Mouse (Mus musculus) heart, embryonic 13.5 days (tissue): Measurements from ENCODE around the gene Cdk17. TPM values are rescaled to one million over a fixed set of nuclear protein-coding genes. Genes with fewer than 3 reads are reported as not detected.

ENCODE experiments used
- ATAC-seq: fragments of 200-750 bp; cut with Nextera tagmentation; 2 replicates; pipeline ENCODE4 v1.8.0; 2017; ENCODE audit warnings: moderate TSS enrichment; ENCODE audit not compliant: insufficient number of reproducible peaks, low FRiP score, low TSS enrichment; ENCODE audit errors: extremely low read depth
- H3K27ac ChIP-seq: fragments of 300-500 bp; sonication (generic); replicated peaks from 2 replicates; pipeline ENCODE4 v1.5.1; 2015; ENCODE audit warnings: moderate library complexity, mild to moderate bottlenecking, inconsistent platforms
- H3K27me3 ChIP-seq: fragments of 300-500 bp; sonication (generic); replicated peaks from 2 replicates; pipeline ENCODE4 v1.6.1; 2015; ENCODE audit warnings: mild to moderate bottlenecking, inconsistent platforms
- H3K36me3 ChIP-seq: fragments of 300-500 bp; sonication (generic); 2 replicates; pipeline ENCODE4 v1.6.1; 2015; ENCODE audit warnings: mild to moderate bottlenecking, inconsistent platforms
- H3K4me1 ChIP-seq: fragments of 300-500 bp; sonication (generic); 2 replicates; pipeline ENCODE4 v1.6.1; 2015; ENCODE audit warnings: inconsistent platforms
- H3K4me2 ChIP-seq: fragments of 300-500 bp; sonication (generic); 2 replicates; pipeline ENCODE4 v1.6.1; 2015; ENCODE audit warnings: inconsistent platforms, mild to moderate bottlenecking, moderate library complexity
- H3K4me3 ChIP-seq: fragments of 300-500 bp; sonication (generic); 2 replicates; pipeline ENCODE4 v1.5.1; 2015; ENCODE audit warnings: moderate library complexity, mild to moderate bottlenecking, inconsistent platforms
- H3K9ac ChIP-seq: fragments of 300-500 bp; sonication (generic); 2 replicates; pipeline ENCODE4 v1.6.1; 2015; ENCODE audit warnings: inconsistent platforms, mild to moderate bottlenecking, moderate library complexity
- H3K9me3 ChIP-seq: fragments of 300-500 bp; sonication (generic); 2 replicates; pipeline ENCODE4 v1.6.1; 2016; ENCODE audit warnings: inconsistent platforms
- WGBS: fragments of 180-500 bp; shearing (Covaris S2); methylation state at CpG from one replicate; pipeline ENCODE4 v1.1.7; 2015; ENCODE audit warnings: mixed read lengths; 5-methylcytosine and 5-hydroxymethylcytosine counted together
- polyA plus RNA-seq: library from polyadenylated mRNA; unstranded; fragments of >200 nt; fragmentation: Nextera tagmentation; extraction: Ambion mirVana; gene quantifications from 2 replicates; pipeline ENCODE4 v1.2.1, GENCODE M21; 2015

Gene Cdk17
- polyA plus RNA-seq, 1 experiment from 2014 or later, result 15.0 TPM

DNA sequence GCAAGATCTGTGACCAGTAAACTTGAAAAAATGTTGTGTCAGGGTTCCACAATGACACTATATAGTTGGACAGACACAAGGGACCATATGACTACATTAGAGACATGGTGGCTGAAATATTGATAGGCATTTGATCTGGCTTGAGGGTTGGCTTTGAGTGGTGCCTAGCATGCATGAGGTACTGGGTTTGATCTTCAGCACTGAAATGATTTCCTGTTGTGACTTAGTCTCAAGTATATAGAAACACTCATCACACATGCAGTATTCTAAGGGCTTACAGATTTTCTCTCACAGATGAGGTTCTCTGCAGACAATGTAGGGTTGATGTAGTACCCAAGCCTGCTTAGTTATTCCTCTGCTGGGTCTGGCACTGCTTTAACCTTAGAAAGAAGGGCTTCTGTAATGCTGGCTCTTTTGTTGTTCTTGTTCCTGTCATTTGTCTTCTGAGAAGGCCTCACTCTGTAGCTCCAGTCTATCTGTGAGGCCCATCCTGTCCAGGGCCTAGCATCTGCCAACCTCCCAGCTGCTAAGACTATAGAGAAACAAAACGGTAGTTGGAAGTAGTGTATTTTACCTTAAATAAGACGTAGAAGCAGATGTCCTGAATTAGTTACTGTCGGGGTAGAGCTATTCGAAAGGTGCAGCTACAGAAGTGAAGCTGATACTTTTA, 44.7 kb downstream of the Cdk17 start:
- no peak overlapping the region for H3K9ac ChIP-seq
- no peak overlapping the region for H3K4me2 ChIP-seq
- no peak overlapping the region for H3K27ac ChIP-seq
- no peak for ATAC-seq
- H3K9me3 ChIP-seq, result no peaks in the 10 kb centered on the region
- peaks cover 21% of the 10 kb centered on the region for H3K4me1 ChIP-seq
- no peaks in the 10 kb centered on the region for H3K27me3 ChIP-seq
- H3K4me3 ChIP-seq, result no peak overlapping the region
- 85% methylated on average over 4 of the region's 4 CpGs for WGBS
- peaks cover 7% of the 10 kb centered on the region for H3K36me3 ChIP-seq

DNA sequence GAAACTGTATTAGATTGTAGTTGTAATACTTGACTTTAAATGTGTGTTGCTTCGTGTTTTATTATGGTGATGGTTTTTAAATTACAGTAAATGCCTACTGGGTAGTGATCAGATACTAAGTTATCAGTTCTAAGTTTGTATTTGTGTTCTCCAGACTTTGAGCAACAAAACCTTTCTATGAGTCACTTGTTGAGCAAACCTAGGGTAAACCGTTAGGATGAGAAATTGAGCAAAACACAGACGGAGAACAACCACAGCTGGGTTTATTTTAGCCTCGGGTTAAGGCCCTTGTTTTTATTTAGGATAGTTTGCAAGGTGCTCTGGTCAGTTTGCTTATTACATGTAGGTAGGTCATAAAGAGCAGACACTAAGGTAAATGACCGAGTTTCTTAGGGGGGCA, 46.5 kb downstream of the Cdk17 start:
- 83% methylated on average over 5 of the region's 5 CpGs for whole genome bisulfite sequencing
- Histone ChIP-seq H3K4me2 (no peak overlapping the region), H3K4me1 (peaks cover 17% of the 10 kb centered on the region), H3K27me3 (no peaks in the 10 kb centered on the region), H3K27ac (no peak overlapping the region), H3K4me3 (no peak overlapping the region), H3K9ac (no peak overlapping the region), H3K36me3 (peaks cover 13% of the 10 kb centered on the region), H3K9me3 (no peaks in the 10 kb centered on the region)
- ATAC-seq, result no peak

DNA sequence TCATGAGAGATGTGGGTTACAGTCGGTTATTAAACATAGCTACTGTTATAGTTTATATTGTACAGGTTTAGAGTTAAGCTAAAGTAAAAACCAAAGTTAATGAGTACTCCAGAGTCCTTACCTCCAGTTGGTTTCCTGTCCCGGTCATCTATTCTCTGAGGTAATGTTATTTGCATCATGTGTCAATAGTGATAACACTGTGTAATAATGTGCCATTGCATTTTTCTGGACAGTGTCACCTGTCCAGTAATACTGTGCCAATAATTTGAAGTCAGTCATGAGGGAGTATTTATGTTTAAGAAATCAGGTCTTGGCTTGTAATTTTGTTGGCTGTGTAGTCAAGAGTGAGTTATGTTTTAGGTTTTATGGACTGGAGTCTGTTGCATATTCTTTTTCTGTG, 52.0 kb downstream of the Cdk17 start:
- Histone ChIP-seq H3K27me3 (no peaks in the 10 kb centered on the region), H3K36me3 (peaks cover 61% of the 10 kb centered on the region), H3K4me3 (no peak overlapping the region), H3K27ac (no peak overlapping the region), H3K9me3 (peaks cover 7% of the 10 kb centered on the region), H3K9ac (no peak overlapping the region), H3K4me2 (no peak overlapping the region), H3K4me1 (peaks cover 5% of the 10 kb centered on the region)
- WGBS, result 83% methylated on average over 2 of the region's 2 CpGs
- no peak for ATAC-seq

DNA sequence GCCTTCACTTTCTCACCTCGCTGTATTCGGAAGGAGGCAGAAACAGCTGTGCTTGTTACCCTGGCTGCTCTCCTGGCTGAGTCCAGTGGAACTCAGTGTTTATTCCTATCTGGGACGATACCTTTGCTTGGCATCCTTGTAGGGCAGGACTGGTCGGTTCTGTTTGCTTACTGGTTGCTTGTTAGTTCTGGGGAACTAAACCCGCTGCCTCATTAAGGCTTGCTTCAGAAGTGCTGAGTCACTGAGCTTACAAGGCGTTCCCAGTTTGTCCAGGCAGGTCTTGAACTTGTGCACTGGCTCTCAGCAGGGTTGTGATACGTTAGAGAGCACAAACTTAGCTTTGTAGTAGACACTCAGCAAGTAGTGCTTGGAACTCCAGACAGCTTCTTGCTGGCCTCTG, 52.7 kb downstream of the Cdk17 start:
- Histone ChIP-seq H3K9ac (no peak overlapping the region), H3K36me3 (peaks cover 65% of the 10 kb centered on the region), H3K27me3 (no peaks in the 10 kb centered on the region), H3K4me2 (no peak overlapping the region), H3K4me1 (peaks cover under 1% of the 10 kb centered on the region; the same call in 1 of the 2 replicates), H3K4me3 (no peak overlapping the region), H3K9me3 (peaks cover 7% of the 10 kb centered on the region), H3K27ac (no peak overlapping the region)
- no peak for ATAC-seq
- 80% methylated on average over 7 of the region's 7 CpGs for WGBS

DNA sequence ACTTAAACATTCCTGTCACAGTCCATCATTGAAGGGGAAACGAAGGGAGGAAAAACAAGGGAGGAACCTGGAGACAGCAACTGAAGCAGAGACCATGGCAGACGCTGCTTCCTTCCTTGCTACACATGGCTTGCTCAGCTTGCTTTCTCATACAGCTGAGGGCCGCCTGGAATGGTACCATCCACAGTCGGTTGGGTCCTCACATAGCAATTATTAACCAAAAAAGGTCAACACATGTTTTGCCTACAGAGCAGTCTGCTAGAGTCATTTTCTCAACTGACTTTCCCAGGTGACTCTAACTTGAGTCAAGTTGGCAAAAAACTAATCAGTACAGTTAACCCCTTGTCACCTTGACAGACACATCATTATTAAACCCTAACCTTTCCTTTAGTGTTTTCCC, 53.6 kb downstream of the Cdk17 start:
- peaks cover 68% of the 10 kb centered on the region for H3K36me3 ChIP-seq
- peaks cover 7% of the 10 kb centered on the region for H3K9me3 ChIP-seq
- ATAC-seq, result no peak
- WGBS, result 71% methylated on average over 4 of the region's 4 CpGs
- no peak overlapping the region for H3K4me2 ChIP-seq
- no peaks in the 10 kb centered on the region for H3K27me3 ChIP-seq
- H3K9ac ChIP-seq, result no peak overlapping the region
- H3K4me3 ChIP-seq, result no peak overlapping the region
- H3K27ac ChIP-seq, result no peak overlapping the region
- no peaks in the 10 kb centered on the region for H3K4me1 ChIP-seq

DNA sequence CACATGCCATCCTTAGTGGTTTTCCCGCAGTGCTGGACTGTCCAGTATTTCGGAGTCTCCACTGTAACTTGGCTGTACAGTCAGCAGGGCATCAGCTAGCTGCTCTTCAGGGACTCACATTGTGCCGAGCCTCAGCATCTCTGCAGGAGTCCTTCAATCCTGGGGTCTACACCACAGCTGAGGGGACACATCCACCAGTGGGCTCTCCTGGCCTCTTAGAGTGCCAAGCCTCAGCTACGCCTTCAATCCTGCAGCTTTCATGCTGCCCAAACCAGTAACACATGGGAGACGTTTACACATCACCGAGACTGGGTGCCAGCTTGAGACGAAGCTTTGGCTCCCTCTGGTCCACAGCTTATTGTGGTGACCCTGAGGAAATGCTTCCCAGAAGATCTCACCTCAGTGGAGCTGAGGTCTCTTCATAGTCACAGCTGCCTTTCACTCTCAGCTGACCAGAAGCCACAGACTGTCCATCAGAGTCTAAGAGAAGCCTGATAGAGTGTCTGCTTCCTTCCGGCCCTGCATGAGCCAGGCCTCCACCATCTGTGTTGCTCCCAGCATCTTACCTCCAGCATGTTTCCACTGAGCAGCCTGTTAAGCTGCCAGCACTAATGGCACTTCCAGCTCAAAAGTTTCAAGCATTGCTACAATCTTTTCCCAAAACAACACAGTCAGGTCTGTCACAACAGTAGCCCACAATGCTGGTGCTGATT, 54.5 kb downstream of the Cdk17 start:
- no peak for ATAC-seq
- no peaks in the 10 kb centered on the region for H3K27me3 ChIP-seq
- no peak overlapping the region for H3K4me3 ChIP-seq
- H3K4me2 ChIP-seq, result no peak overlapping the region
- 80% methylated on average over 8 of the region's 8 CpGs for WGBS
- peaks cover 68% of the 10 kb centered on the region for H3K36me3 ChIP-seq
- no peaks in the 10 kb centered on the region for H3K4me1 ChIP-seq
- H3K9ac ChIP-seq, result no peak overlapping the region
- H3K27ac ChIP-seq, result no peak overlapping the region
- H3K9me3 ChIP-seq, result peaks cover 7% of the 10 kb centered on the region

DNA sequence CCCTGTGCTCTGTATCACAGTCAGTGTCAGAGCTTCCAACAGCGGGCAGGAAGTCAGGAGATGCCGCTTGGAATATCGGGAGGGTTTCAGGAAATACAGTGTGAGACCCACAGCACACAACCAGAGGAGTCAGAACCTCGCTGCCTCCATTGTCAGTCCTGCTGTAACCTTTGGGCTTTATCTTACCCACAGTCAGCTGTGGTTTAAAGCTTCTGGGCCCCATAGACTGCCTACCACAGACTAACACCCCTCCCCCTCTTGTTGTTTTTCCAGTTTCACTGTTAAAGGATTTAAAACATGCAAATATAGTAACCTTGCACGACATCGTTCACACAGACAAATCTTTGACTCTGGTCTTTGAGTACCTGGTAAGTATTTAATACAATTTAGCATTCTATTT, 65.1 kb downstream of the Cdk17 start:
- no peak overlapping the region for H3K27ac ChIP-seq
- peaks cover 13% of the 10 kb centered on the region for H3K4me1 ChIP-seq
- no peak overlapping the region for H3K9ac ChIP-seq
- ATAC-seq, result no peak
- no peak overlapping the region for H3K4me2 ChIP-seq
- no peak overlapping the region for H3K4me3 ChIP-seq
- H3K27me3 ChIP-seq, result no peaks in the 10 kb centered on the region
- WGBS, result 75% methylated on average over 6 of the region's 6 CpGs
- H3K9me3 ChIP-seq, result no peaks in the 10 kb centered on the region
- peaks cover 49% of the 10 kb centered on the region for H3K36me3 ChIP-seq

DNA sequence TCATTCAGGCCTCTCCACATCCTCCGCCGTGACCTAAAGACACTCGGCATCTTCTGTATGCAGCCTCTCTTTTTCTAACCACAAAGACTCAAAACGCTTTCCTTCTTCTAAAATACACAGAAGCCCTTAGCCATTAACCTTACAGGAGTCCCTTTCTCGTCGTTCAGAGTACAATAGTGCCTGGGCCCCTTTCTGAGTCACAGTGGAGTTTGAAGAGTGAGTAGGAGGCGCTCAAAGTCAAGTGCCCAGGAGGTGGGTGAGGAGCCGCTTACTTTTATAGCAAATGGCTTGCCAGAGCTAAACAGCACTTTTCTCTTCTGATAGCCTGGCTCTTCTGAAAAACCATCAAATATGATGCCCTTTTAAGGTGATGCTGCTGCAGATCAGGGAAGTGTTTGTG, 67.2 kb downstream of the Cdk17 start:
- Histone ChIP-seq H3K27me3 (no peaks in the 10 kb centered on the region), H3K4me2 (peak overlapping the region; percentile 25; the same call in 1 of the 2 replicates), H3K36me3 (peaks cover 68% of the 10 kb centered on the region), H3K4me1 (peaks cover 13% of the 10 kb centered on the region), H3K27ac (peak overlapping the region; percentile 74), H3K9ac (no peak overlapping the region), H3K9me3 (no peaks in the 10 kb centered on the region), H3K4me3 (no peak overlapping the region)
- no peak for ATAC-seq
- 48% methylated on average over 8 of the region's 8 CpGs for WGBS

DNA sequence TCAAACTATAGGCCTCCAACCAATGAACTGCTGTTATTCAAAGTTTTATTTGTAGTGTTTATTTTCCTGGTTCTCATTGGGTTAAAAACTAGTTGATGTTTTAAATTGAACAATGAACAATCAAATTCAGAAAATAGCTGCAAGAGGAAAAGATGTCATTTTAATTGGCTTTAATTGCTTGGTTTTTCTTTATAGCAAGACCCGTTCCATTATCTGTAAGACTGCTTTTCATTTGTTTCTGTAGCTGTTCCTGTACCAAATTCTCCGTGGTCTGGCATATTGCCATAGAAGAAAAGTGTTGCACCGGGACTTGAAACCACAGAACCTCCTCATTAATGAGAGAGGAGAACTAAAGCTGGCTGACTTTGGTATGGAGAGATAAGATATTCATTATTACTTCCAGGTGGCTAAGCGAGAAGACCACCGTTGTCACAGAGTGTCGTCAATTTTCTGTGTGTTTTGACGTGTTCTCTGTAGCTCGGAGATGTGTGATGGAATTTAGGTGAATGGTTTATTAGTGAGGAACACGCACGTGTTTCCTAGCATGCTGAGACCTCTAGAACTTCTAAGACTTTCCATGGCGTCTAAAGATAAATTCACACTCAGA, 67.8 kb downstream of the Cdk17 start:
- Histone ChIP-seq H3K9ac (no peak overlapping the region), H3K27me3 (no peaks in the 10 kb centered on the region), H3K4me3 (no peak overlapping the region), H3K4me1 (peaks cover 13% of the 10 kb centered on the region), H3K36me3 (peaks cover 73% of the 10 kb centered on the region), H3K9me3 (no peaks in the 10 kb centered on the region), H3K27ac (peak overlapping the region; percentile 74; the same call in 1 of the 2 replicates), H3K4me2 (peak overlapping the region; percentile 25; the same call in 1 of the 2 replicates)
- ATAC-seq, result no peak
- 67% methylated on average over 11 of the region's 11 CpGs for WGBS

DNA sequence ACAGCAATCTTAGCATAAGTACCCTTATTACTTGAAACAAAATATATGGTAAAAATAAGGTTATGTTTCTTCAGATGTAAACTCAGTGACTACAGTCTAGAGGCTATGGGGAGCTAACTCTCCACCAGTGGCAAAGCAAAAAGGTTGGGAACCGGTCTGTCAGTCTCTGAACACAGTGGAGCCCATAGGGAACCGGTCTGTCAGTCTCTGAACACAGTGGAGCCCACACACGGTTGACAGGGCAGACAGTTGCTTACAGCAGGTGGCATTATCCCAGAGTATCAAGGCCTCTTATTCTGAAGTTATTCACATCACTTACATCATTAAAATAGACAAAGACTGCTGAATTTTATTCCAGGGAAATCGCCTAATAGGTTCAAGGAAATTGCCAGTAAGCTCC, 70.8 kb downstream of the Cdk17 start:
- Histone ChIP-seq H3K27ac (no peak overlapping the region), H3K36me3 (peaks cover 78% of the 10 kb centered on the region), H3K4me2 (no peak overlapping the region), H3K9ac (no peak overlapping the region), H3K9me3 (no peaks in the 10 kb centered on the region), H3K4me3 (no peak overlapping the region), H3K27me3 (no peaks in the 10 kb centered on the region), H3K4me1 (peaks cover 13% of the 10 kb centered on the region)
- 81% methylated on average over 4 of the region's 4 CpGs for WGBS
- ATAC-seq, result no peak

DNA sequence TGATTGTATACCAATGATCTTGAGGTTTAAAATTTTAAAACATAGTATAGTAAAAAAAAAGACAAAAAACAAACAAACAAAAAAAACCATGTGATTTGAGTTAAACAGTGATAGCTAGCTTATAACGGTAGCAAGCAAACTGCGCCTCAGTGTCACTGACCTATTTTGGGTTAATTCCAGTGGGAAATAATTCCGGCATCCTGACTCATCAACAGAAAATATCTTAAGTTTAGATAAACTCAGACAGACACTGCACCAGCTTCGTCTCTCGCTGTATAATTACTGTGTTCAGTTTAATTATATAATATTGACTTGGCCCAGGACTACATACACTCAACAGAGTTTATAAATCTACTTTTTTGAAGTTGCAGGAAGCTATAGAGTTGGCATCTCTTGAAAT, 71.2 kb downstream of the Cdk17 start:
- no peak for ATAC-seq
- no peaks in the 10 kb centered on the region for H3K27me3 ChIP-seq
- no peak overlapping the region for H3K4me3 ChIP-seq
- H3K4me1 ChIP-seq, result peaks cover 13% of the 10 kb centered on the region
- no peaks in the 10 kb centered on the region for H3K9me3 ChIP-seq
- peaks cover 76% of the 10 kb centered on the region for H3K36me3 ChIP-seq
- H3K4me2 ChIP-seq, result no peak overlapping the region
- no peak overlapping the region for H3K9ac ChIP-seq
- H3K27ac ChIP-seq, result no peak overlapping the region
- 88% methylated on average over 5 of the region's 5 CpGs for WGBS
